Mouse (Mus musculus) MEL (cell line): Measurements from ENCODE around the gene Esrp2. TPM values are rescaled to one million over a fixed set of nuclear protein-coding genes. Genes with fewer than 3 reads are reported as not detected.

Experiments
- DNase-seq: peaks from one replicate; pipeline ENCODE4 v3.0.0; 2011; ENCODE audit warnings: low read depth, low spot score
- H3K27ac ChIP-seq: 2 replicates; pipeline ENCODE4 v1.5.1; 2012; ENCODE audit warnings: low read depth, mild to moderate bottlenecking, control low read depth, low read length, moderate library complexity; ENCODE audit not compliant: control insufficient read depth
- H3K27me3 ChIP-seq, 2 experiments: fragments of 150-350 bp in 1 of 2; sonication (generic) in 1 of 2; 2 replicates each; pipeline ENCODE4 v1.6.1; 2012; ENCODE audit warnings: low read length in 2 of 2, mild to moderate bottlenecking in 2 of 2, improper control_type of control experiment in 1 of 2, moderate library complexity in 1 of 2; ENCODE audit not compliant: insufficient read depth in 2 of 2, control insufficient read depth in 1 of 2
- H3K36me3 ChIP-seq, 2 experiments: 2 replicates each; pipeline ENCODE4 v1.6.1; 2012 to 2014; ENCODE audit warnings: low read length in 2 of 2, improper control_type of control experiment in 1 of 2, inconsistent platforms in 1 of 2, mild to moderate bottlenecking in 1 of 2; ENCODE audit not compliant: insufficient read depth in 2 of 2, control insufficient read depth in 1 of 2
- H3K4me1 ChIP-seq, 2 experiments: fragments of 150-350 bp in 1 of 2; sonication (generic) in 1 of 2; 2 replicates each; pipeline ENCODE4 v1.6.1; 2012; ENCODE audit warnings: low read length in 2 of 2, improper control_type of control experiment in 1 of 2, mild to moderate bottlenecking in 1 of 2; ENCODE audit not compliant: insufficient read depth in 2 of 2, control insufficient read depth in 1 of 2
- H3K4me3 ChIP-seq, 2 experiments: fragments of 150-350 bp in 1 of 2; sonication (generic) in 1 of 2; 2 replicates each; pipeline ENCODE4 v1.5.1; 2012; ENCODE audit warnings: low read depth in 2 of 2, low read length in 2 of 2, mild to moderate bottlenecking in 2 of 2, moderate library complexity in 2 of 2, control low read depth in 1 of 2, improper control_type of control experiment in 1 of 2; ENCODE audit not compliant: control insufficient read depth in 1 of 2, insufficient read depth in 1 of 2
- H3K79me2 ChIP-seq: 2 replicates; pipeline ENCODE4 v1.6.1; 2012; ENCODE audit warnings: mild to moderate bottlenecking, low read length, moderate library complexity; ENCODE audit not compliant: control insufficient read depth, poor library complexity, insufficient read depth
- H3K9ac ChIP-seq: 2 replicates; pipeline ENCODE4 v1.6.1; 2012; ENCODE audit warnings: low read depth, mild to moderate bottlenecking, control low read depth, low read length, moderate library complexity; ENCODE audit not compliant: control insufficient read depth, poor library complexity, severe bottlenecking
- H3K9me3 ChIP-seq: fragments of 150-350 bp; sonication (generic); replicated peaks from 2 replicates; pipeline ENCODE4 v1.6.1; 2012; ENCODE audit warnings: mild to moderate bottlenecking, low read length, improper control_type of control experiment, moderate library complexity; ENCODE audit not compliant: insufficient read depth
- BHLHE40 ChIP-seq: IDR thresholded peaks from 2 replicates; pipeline ENCODE4 v1.6.1; 2012; ENCODE audit warnings: low read depth, mild to moderate bottlenecking, inconsistent platforms, low read length, improper control_type of control experiment, borderline replicate concordance
- CHD1 ChIP-seq: IDR thresholded peaks from 2 replicates; pipeline ENCODE4 v1.6.1; 2012; ENCODE audit warnings: low read depth, mild to moderate bottlenecking, inconsistent platforms, low read length, improper control_type of control experiment
- CHD2 ChIP-seq: IDR thresholded peaks from 2 replicates; pipeline ENCODE4 v1.6.1; 2011; ENCODE audit warnings: low read length, improper control_type of control experiment
- E2F4 ChIP-seq: IDR thresholded peaks from 2 replicates; pipeline ENCODE4 v1.6.1; 2011; ENCODE audit warnings: low read depth, low read length, improper control_type of control experiment, borderline replicate concordance
- ELF1 ChIP-seq: IDR thresholded peaks from 2 replicates; pipeline ENCODE4 v1.6.1; 2014; ENCODE audit warnings: low read depth, mild to moderate bottlenecking, inconsistent platforms, low read length, improper control_type of control experiment, moderate library complexity
- KAT2A ChIP-seq: conservative IDR thresholded peaks from 2 replicates; pipeline ENCODE4 v1.6.1; 2012; ENCODE audit warnings: low read depth, low read length, improper control_type of control experiment, inconsistent platforms
- MAZ ChIP-seq: IDR thresholded peaks from 2 replicates; pipeline ENCODE4 v1.6.1; 2012; ENCODE audit warnings: low read depth, mild to moderate bottlenecking, inconsistent platforms, low read length, improper control_type of control experiment
- MEF2A ChIP-seq: IDR thresholded peaks from 2 replicates; pipeline ENCODE4 v1.6.1; 2014; ENCODE audit warnings: low read depth, mild to moderate bottlenecking, inconsistent platforms, low read length, improper control_type of control experiment; ENCODE audit not compliant: poor library complexity, insufficient replicate concordance, severe bottlenecking; ENCODE audit errors: extremely low read depth
- MXI1 ChIP-seq: IDR thresholded peaks from 2 replicates; pipeline ENCODE4 v1.6.1; 2011; ENCODE audit warnings: mild to moderate bottlenecking, low read depth, low read length, improper control_type of control experiment
- NELFE ChIP-seq: IDR thresholded peaks from 2 replicates; pipeline ENCODE4 v1.6.1; 2011; ENCODE audit warnings: low read depth, low read length, improper control_type of control experiment
- POLR2A ChIP-seq, 2 experiments: IDR thresholded peaks; 2 replicates each; pipeline ENCODE4 v1.6.1; 2011 to 2012; ENCODE audit warnings: low read length in 2 of 2, mild to moderate bottlenecking in 2 of 2, control low read depth in 1 of 2, improper control_type of control experiment in 1 of 2, low read depth in 1 of 2, moderate library complexity in 1 of 2; ENCODE audit not compliant: control insufficient read depth in 1 of 2, insufficient read depth in 1 of 2, poor library complexity in 1 of 2
- POLR2AphosphoS2 ChIP-seq: IDR thresholded peaks from 2 replicates; pipeline ENCODE4 v1.6.1; 2011; ENCODE audit warnings: low read length, improper control_type of control experiment
- RAD21 ChIP-seq: IDR thresholded peaks from 2 replicates; pipeline ENCODE4 v1.6.1; 2011; ENCODE audit warnings: mild to moderate bottlenecking, low read depth, low read length, improper control_type of control experiment
- SMC3 ChIP-seq: IDR thresholded peaks from 2 replicates; pipeline ENCODE4 v1.6.1; 2011; ENCODE audit warnings: low read depth, low read length, improper control_type of control experiment
- TBP ChIP-seq: IDR thresholded peaks from 2 replicates; pipeline ENCODE4 v1.8.0; 2011; ENCODE audit warnings: low read depth, low read length, improper control_type of control experiment
- TCF12 ChIP-seq: IDR thresholded peaks from 2 replicates; pipeline ENCODE4 v1.6.1; 2014; ENCODE audit warnings: low read depth, mild to moderate bottlenecking, inconsistent platforms, low read length, improper control_type of control experiment, moderate library complexity
- USF1 ChIP-seq: IDR thresholded peaks from 2 replicates; pipeline ENCODE4 v1.6.1; 2014; ENCODE audit warnings: low read depth, mild to moderate bottlenecking, inconsistent platforms, low read length, improper control_type of control experiment, moderate library complexity
- ZC3H11A ChIP-seq: IDR thresholded peaks from 2 replicates; pipeline ENCODE4 v1.6.1; 2012; ENCODE audit warnings: low read depth, mild to moderate bottlenecking, inconsistent platforms, low read length, improper control_type of control experiment
- ZKSCAN1 ChIP-seq: IDR thresholded peaks from 2 replicates; pipeline ENCODE4 v1.6.1; 2012; ENCODE audit warnings: low read depth, mild to moderate bottlenecking, inconsistent platforms, low read length, improper control_type of control experiment, moderate library complexity
- ZMIZ1 ChIP-seq: IDR thresholded peaks from 2 replicates; pipeline ENCODE4 v1.6.1; 2012; ENCODE audit warnings: low read depth, mild to moderate bottlenecking, inconsistent platforms, low read length, improper control_type of control experiment, moderate library complexity
- polyA plus RNA-seq, 2 experiments: library from polyadenylated mRNA; stranded (reverse) in 1 of 2; unstranded in 1 of 2; fragments of >175 nt in 1 of 2; fragments of >200 nt in 1 of 2; gene quantifications; 2 replicates each; pipeline versions ENCODE4 v1.2.1 to v1.2.4; 2012; ENCODE audit warnings: low replicate concordance in 2 of 2, low read depth in 1 of 2; ENCODE audit not compliant: insufficient read length in 2 of 2, insufficient read depth in 1 of 2, missing spikeins in 1 of 2
- total RNA-seq: library from RNA; depleted of rRNA; stranded (reverse); fragments of 300-350 nt; gene quantifications from 2 replicates; pipeline ENCODE4 v1.2.3, GENCODE M21; 2012

Gene Esrp2
- total and polyA plus RNA-seq, 3 experiments: 2.3 to 4.5 TPM; not detected in 1

GRCm38 (mm10) chr8:106137906-106138477 is 1.2 kb upstream of the Esrp2 start:
- Histone ChIP-seq H3K9me3 (no peaks in the 10 kb centered on the region), H3K4me1 (peaks cover 0 to 9% of the 10 kb centered on the region in 2 experiments; a peak in 3 of 4 replicates), H3K27me3 (peaks cover 0 to 7% of the 10 kb centered on the region in 2 experiments; a peak in 2 of 4 replicates), H3K4me3 (no peak overlapping the region), H3K36me3 (peaks cover 0 to 2% of the 10 kb centered on the region in 2 experiments; a peak in 1 of 4 replicates), H3K9ac (no peak overlapping the region), H3K79me2 (no peaks in the 10 kb centered on the region), H3K27ac (no peak overlapping the region)
- DNase-seq: no peak
- TF ChIP-seq ELF1: no peak
- TF ChIP-seq MAZ: no peak
- no peak for TF ChIP-seq KAT2A

GRCm38 (mm10) chr8:106137218-106137905 is 588 bp upstream of the Esrp2 start:
- no peak for TF ChIP-seq POLR2AphosphoS2
- no peak for TF ChIP-seq TCF12
- no peak for TF ChIP-seq MXI1
- TF ChIP-seq POLR2A (IDR thresholded peaks at IDR 0.05; ENCODE audit: control insufficient read depth in 1 of 2, insufficient read depth in 1 of 2, low read depth in 1 of 2, low read length in 2 of 2, poor library complexity in 1 of 2): no peak
- no peak for TF ChIP-seq RAD21
- TF ChIP-seq USF1: no peak
- no peak for TF ChIP-seq ZC3H11A
- no peak for TF ChIP-seq E2F4
- TF ChIP-seq SMC3: no peak
- no peak for TF ChIP-seq CHD1
- no peak for TF ChIP-seq BHLHE40
- no peak for TF ChIP-seq CHD2
- TF ChIP-seq MEF2A: no peak
- TF ChIP-seq NELFE: no peak
- no peak for TF ChIP-seq ZKSCAN1
- no peak for TF ChIP-seq ZMIZ1
- TF ChIP-seq TBP: no peak
- DNase-seq: no peak
- H3K27me3 ChIP-seq: peaks cover 0 to 7% of the 10 kb centered on the region in 2 experiments; a peak in 2 of 4 replicates
- H3K36me3 ChIP-seq: peaks cover 0 to 5% of the 10 kb centered on the region in 2 experiments; a peak in 1 of 4 replicates
- no peak overlapping the region for H3K9ac ChIP-seq
- no peak overlapping the region for H3K27ac ChIP-seq
- H3K79me2 ChIP-seq: no peaks in the 10 kb centered on the region
- H3K4me1 ChIP-seq: peaks cover 0 to 15% of the 10 kb centered on the region in 2 experiments; a peak in 3 of 4 replicates
- H3K9me3 ChIP-seq: no peaks in the 10 kb centered on the region
- no peak overlapping the region for H3K4me3 ChIP-seq
